Mouse (Mus musculus): Measurements from ENCODE around the gene Aff1. TPM values are rescaled to one million over a fixed set of nuclear protein-coding genes. Genes with fewer than 3 reads are reported as not detected.

The Aff1 gene
- polyA plus RNA-seq, 1 experiment from 2014 or later = 2.7 TPM

- peak overlapping the region; percentile 17 for H3K4me2 ChIP-seq (replicated peaks)
- H3K9ac ChIP-seq = 0 out of 2 replicates have a peak overlapping the region, but pooled peaks have one; percentile 9
- H3K27ac ChIP-seq = peak overlapping the region; percentile 76
- no peak overlapping the region for H3K4me3 ChIP-seq (replicated peaks; ENCODE audit: low read length)
- no peaks in the 10 kb centered on the region for H3K9me3 ChIP-seq (ENCODE audit: control insufficient read depth, low read length)
- DNase-seq (ENCODE audit: low spot score) (peak; percentile 52), ATAC-seq (ENCODE audit: low FRiP score) (peak; percentile 77)
- 48% methylated on average over 17 of the region's 17 CpGs for WGBS
- no peaks in the 10 kb centered on the region for H3K27me3 ChIP-seq (ENCODE audit: control insufficient read depth, insufficient read depth, low read length)
- peaks cover 12% of the 10 kb centered on the region for H3K4me1 ChIP-seq (replicated peaks; ENCODE audit: control insufficient read depth, insufficient read depth, low read length)
- no peaks in the 10 kb centered on the region; the same call in none of the 2 replicates for H3K36me3 ChIP-seq (replicated peaks; ENCODE audit: control insufficient read depth, insufficient read depth)
Measured at GRCm38 (mm10) chr5:103854041-103854806, 162.1 kb downstream of the Aff1 start.

GRCm38 (mm10) chr5:103854807-103855194, 162.6 kb downstream of the Aff1 start:
- 40% methylated on average over 5 of the region's 5 CpGs for WGBS
- ATAC-seq (ENCODE audit: low FRiP score) (no peak), DNase-seq (ENCODE audit: low spot score) (no peak)
- peaks cover 12% of the 10 kb centered on the region for H3K4me1 ChIP-seq (replicated peaks; ENCODE audit: control insufficient read depth, insufficient read depth, low read length)
- 0 out of 2 replicates have a peak overlapping the region, but pooled peaks have one; percentile 9 for H3K9ac ChIP-seq
- H3K4me2 ChIP-seq (replicated peaks) = no peak overlapping the region
- H3K27ac ChIP-seq = peak overlapping the region; percentile 44
- H3K27me3 ChIP-seq (ENCODE audit: control insufficient read depth, insufficient read depth, low read length) = no peaks in the 10 kb centered on the region
- no peak overlapping the region for H3K4me3 ChIP-seq (replicated peaks; ENCODE audit: low read length)
- no peaks in the 10 kb centered on the region; the same call in none of the 2 replicates for H3K36me3 ChIP-seq (replicated peaks; ENCODE audit: control insufficient read depth, insufficient read depth)
- H3K9me3 ChIP-seq (ENCODE audit: control insufficient read depth, low read length) = no peaks in the 10 kb centered on the region

DNA sequence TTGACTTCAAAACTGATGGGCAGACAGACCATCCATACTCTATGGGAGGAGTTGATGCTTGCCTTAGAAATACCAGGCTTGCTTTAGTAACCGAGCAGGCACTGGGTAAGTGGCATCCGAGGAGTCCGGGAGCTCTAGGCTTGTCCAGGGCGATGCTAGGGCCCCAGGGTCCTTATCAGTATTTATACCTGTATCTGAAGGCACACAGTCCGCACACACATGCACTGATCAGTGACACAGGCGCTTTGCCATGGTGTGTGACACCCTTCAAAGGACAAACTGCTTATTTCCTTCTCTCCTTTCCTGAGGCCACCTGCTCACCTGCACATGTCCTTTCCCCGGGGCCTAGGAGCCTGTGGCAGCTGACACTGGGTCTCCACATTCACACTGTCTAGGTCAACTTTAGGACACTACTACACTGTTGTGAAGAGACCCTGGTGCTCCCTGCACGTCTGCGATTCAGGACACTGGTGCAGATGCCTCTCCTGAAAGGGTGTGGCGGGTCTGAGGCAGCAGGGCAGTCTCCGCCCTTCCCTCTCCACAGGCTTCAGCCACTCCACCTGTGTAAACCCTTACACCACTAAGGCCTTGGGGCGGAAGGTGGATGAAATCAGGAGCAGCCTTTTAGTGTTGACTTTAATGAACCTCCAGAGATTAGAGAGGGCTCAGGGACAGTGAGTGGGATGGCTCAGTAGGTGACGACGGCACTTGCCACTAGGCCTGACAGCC, 163.5 kb downstream of the Aff1 start:
- H3K9ac ChIP-seq = 0 out of 2 replicates have a peak overlapping the region, but pooled peaks have one; percentile 32
- no peak overlapping the region for H3K4me2 ChIP-seq (replicated peaks)
- H3K27ac ChIP-seq = no peak overlapping the region
- no peaks in the 10 kb centered on the region for H3K9me3 ChIP-seq (ENCODE audit: control insufficient read depth, low read length)
- H3K4me3 ChIP-seq (replicated peaks; ENCODE audit: low read length) = no peak overlapping the region
- DNase-seq (ENCODE audit: low spot score) (no peak), ATAC-seq (ENCODE audit: low FRiP score) (no peak)
- WGBS = 87% methylated on average over 14 of the region's 14 CpGs
- no peaks in the 10 kb centered on the region; the same call in none of the 2 replicates for H3K36me3 ChIP-seq (replicated peaks; ENCODE audit: control insufficient read depth, insufficient read depth)
- no peaks in the 10 kb centered on the region for H3K27me3 ChIP-seq (ENCODE audit: control insufficient read depth, insufficient read depth, low read length)
- H3K4me1 ChIP-seq (replicated peaks; ENCODE audit: control insufficient read depth, insufficient read depth, low read length) = peaks cover 12% of the 10 kb centered on the region

GRCm38 (mm10) chr5:103856286-103857009, 164.3 kb downstream of the Aff1 start:
- Histone ChIP-seq H3K36me3 (replicated peaks; ENCODE audit: control insufficient read depth, insufficient read depth) (no peaks in the 10 kb centered on the region; the same call in 1 of the 2 replicates), H3K27ac (no peak overlapping the region), H3K9ac (no peak overlapping the region), H3K27me3 (ENCODE audit: control insufficient read depth, insufficient read depth, low read length) (no peaks in the 10 kb centered on the region), H3K4me2 (replicated peaks) (no peak overlapping the region), H3K4me1 (replicated peaks; ENCODE audit: control insufficient read depth, insufficient read depth, low read length) (peaks cover 12% of the 10 kb centered on the region), H3K9me3 (ENCODE audit: control insufficient read depth, low read length) (no peaks in the 10 kb centered on the region), H3K4me3 (replicated peaks; ENCODE audit: low read length) (no peak overlapping the region)
- ATAC-seq (ENCODE audit: low FRiP score) = peak; percentile 34; the same call in 1 of the 2 replicates
- 62% methylated on average over 5 of the region's 5 CpGs for WGBS
- peak; percentile 87 for DNase-seq (ENCODE audit: low spot score)

DNA sequence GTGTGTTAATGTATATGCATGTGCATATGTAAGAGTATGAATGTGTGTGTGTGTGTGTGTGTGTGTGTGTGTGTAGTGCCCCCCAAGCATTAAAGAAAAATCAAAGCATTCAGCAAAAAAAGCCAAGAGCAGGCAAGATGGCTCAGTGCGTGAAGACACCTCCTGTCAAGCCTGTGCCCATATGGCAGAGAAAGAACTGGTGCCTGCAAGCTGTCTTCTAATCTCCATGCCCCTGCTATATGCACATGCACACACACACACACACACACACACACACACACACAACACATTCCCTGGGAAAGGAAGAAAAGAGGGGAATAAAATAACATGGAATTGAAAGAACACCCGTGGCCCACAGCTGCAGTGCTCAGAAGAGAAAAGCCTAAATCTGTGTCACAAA, 165.0 kb downstream of the Aff1 start:
- Histone ChIP-seq H3K4me1 (replicated peaks; ENCODE audit: control insufficient read depth, insufficient read depth, low read length) (peaks cover 12% of the 10 kb centered on the region), H3K36me3 (replicated peaks; ENCODE audit: control insufficient read depth, insufficient read depth) (peaks cover 1% of the 10 kb centered on the region; the same call in 1 of the 2 replicates), H3K4me3 (replicated peaks; ENCODE audit: low read length) (no peak overlapping the region), H3K27me3 (ENCODE audit: control insufficient read depth, insufficient read depth, low read length) (no peaks in the 10 kb centered on the region), H3K27ac (no peak overlapping the region), H3K4me2 (replicated peaks) (no peak overlapping the region), H3K9ac (no peak overlapping the region), H3K9me3 (ENCODE audit: control insufficient read depth, low read length) (no peaks in the 10 kb centered on the region)
- WGBS = 83% methylated on average over 2 of the region's 2 CpGs
- ATAC-seq (ENCODE audit: low FRiP score) = no peak
- no peak for DNase-seq (ENCODE audit: low spot score)

DNA sequence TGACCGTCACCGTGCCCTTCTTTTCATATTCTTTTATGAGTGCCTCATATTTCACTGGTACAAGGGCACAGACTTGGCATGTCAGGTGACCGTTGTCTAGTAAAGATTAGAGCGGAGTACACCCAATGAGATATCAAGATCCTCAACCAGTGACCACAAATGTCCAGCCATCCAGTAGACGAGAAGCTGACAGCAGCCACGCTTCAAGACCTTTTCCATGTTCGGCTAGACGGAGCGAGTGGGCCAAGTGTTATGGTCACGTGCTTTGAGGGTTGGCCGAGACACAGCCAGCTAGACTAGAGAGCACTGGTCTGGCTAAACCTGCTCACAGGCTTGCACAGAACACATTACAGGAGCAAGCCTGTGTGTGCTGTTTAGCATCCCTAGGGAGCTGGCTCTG, 168.4 kb downstream of the Aff1 start:
- H3K27me3 ChIP-seq (ENCODE audit: control insufficient read depth, insufficient read depth, low read length) = no peaks in the 10 kb centered on the region
- H3K27ac ChIP-seq = no peak overlapping the region
- ATAC-seq (ENCODE audit: low FRiP score) (no peak), DNase-seq (ENCODE audit: low spot score) (no peak)
- no peaks in the 10 kb centered on the region for H3K9me3 ChIP-seq (ENCODE audit: control insufficient read depth, low read length)
- H3K9ac ChIP-seq = no peak overlapping the region
- 93% methylated on average over 11 of the region's 11 CpGs for WGBS
- H3K36me3 ChIP-seq (replicated peaks; ENCODE audit: control insufficient read depth, insufficient read depth) = peaks cover 26% of the 10 kb centered on the region
- H3K4me1 ChIP-seq (replicated peaks; ENCODE audit: control insufficient read depth, insufficient read depth, low read length) = no peaks in the 10 kb centered on the region
- H3K4me2 ChIP-seq (replicated peaks) = no peak overlapping the region
- H3K4me3 ChIP-seq (replicated peaks; ENCODE audit: low read length) = no peak overlapping the region

DNA sequence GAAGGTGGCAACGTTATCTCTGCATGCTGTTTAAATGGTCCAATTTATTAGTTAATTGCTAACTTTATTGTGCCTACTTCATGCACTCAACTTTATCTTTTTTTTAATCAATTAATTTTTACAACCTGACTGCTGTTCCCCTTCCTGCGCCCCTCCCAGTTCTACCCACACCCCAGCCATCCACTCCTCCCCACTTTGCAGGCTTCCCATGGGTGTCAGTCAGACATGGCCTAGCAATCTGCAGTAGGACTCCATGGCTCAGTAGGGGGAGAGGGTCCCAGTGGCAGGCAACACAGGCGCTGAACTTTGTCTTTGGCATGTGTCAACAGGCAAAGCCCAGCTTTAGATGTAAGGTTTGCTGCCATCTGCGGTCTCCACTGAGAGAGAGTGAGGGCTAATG, 171.6 kb downstream of the Aff1 start:
- H3K4me2 ChIP-seq (replicated peaks) = no peak overlapping the region
- H3K9me3 ChIP-seq (ENCODE audit: control insufficient read depth, low read length) = no peaks in the 10 kb centered on the region
- no peak for ATAC-seq (ENCODE audit: low FRiP score)
- no peak overlapping the region for H3K9ac ChIP-seq
- no peak for DNase-seq (ENCODE audit: low spot score)
- no peak overlapping the region for H3K27ac ChIP-seq
- H3K27me3 ChIP-seq (ENCODE audit: control insufficient read depth, insufficient read depth, low read length) = no peaks in the 10 kb centered on the region
- H3K4me1 ChIP-seq (replicated peaks; ENCODE audit: control insufficient read depth, insufficient read depth, low read length) = no peaks in the 10 kb centered on the region
- 96% methylated on average over 4 of the region's 4 CpGs for WGBS
- no peak overlapping the region for H3K4me3 ChIP-seq (replicated peaks; ENCODE audit: low read length)
- H3K36me3 ChIP-seq (replicated peaks; ENCODE audit: control insufficient read depth, insufficient read depth) = peaks cover 37% of the 10 kb centered on the region

DNA sequence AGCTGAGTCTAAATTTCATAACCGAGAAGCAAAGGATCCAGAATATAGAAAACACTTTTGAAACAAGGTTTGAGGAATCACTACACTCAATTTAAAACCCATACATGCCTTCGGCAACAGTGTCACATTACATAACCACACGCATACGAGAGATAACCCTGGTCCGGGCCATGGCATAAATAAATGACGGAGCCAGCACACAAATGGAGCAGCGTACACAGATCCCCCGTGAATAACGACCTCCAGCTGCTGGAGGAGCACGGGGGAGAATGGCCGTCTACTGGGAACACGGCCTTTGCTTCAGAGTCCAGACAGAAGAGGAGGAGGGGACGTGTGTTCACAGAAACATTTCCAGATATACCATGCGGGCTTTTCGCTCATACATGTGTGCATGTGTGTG, 197.6 kb downstream of the Aff1 start:
- WGBS = 60% methylated on average over 15 of the region's 15 CpGs
- no peak overlapping the region for H3K4me3 ChIP-seq (replicated peaks; ENCODE audit: low read length)
- H3K27me3 ChIP-seq (ENCODE audit: control insufficient read depth, insufficient read depth, low read length) = no peaks in the 10 kb centered on the region
- H3K36me3 ChIP-seq (replicated peaks; ENCODE audit: control insufficient read depth, insufficient read depth) = peaks cover 12% of the 10 kb centered on the region; the same call in 1 of the 2 replicates
- DNase-seq (ENCODE audit: low spot score) (no peak), ATAC-seq (ENCODE audit: low FRiP score) (no peak)
- no peaks in the 10 kb centered on the region for H3K4me1 ChIP-seq (replicated peaks; ENCODE audit: control insufficient read depth, insufficient read depth, low read length)
- no peak overlapping the region for H3K9ac ChIP-seq
- no peak overlapping the region for H3K4me2 ChIP-seq (replicated peaks)
- no peaks in the 10 kb centered on the region for H3K9me3 ChIP-seq (ENCODE audit: control insufficient read depth, low read length)
- H3K27ac ChIP-seq = no peak overlapping the region

GRCm38 (mm10) chr5:103898310-103898709, 206.1 kb downstream of the Aff1 start:
- no peak overlapping the region for H3K4me2 ChIP-seq (replicated peaks)
- WGBS = 8% methylated on average over 1 of the region's 1 CpGs
- H3K36me3 ChIP-seq (replicated peaks; ENCODE audit: control insufficient read depth, insufficient read depth) = no peaks in the 10 kb centered on the region
- no peak overlapping the region for H3K4me3 ChIP-seq (replicated peaks; ENCODE audit: low read length)
- H3K27me3 ChIP-seq (ENCODE audit: control insufficient read depth, insufficient read depth, low read length) = no peaks in the 10 kb centered on the region
- no peaks in the 10 kb centered on the region for H3K9me3 ChIP-seq (ENCODE audit: control insufficient read depth, low read length)
- no peak overlapping the region for H3K27ac ChIP-seq
- H3K4me1 ChIP-seq (replicated peaks; ENCODE audit: control insufficient read depth, insufficient read depth, low read length) = no peaks in the 10 kb centered on the region
- DNase-seq (ENCODE audit: low spot score) = no peak
- H3K9ac ChIP-seq = no peak overlapping the region
- ATAC-seq (ENCODE audit: low FRiP score) = no peak
